Mouse (Mus musculus): Measurements from ENCODE around the gene Ubap1. TPM values are rescaled to one million over a fixed set of nuclear protein-coding genes. Genes with fewer than 3 reads are reported as not detected.
A peak's percentile ranks its signal among the peaks of the same experiment; 100 is the strongest.

Ubap1 gene
- polyA plus RNA-seq (2012; rRNA removed) = 23.1 and 29.2 TPM in 2 replicates

GRCm38 (mm10) chr4:41348584-41349198 is at the start of gene Ubap1:
Ubap1 (plus strand) TSS chr4:41348996.
- Histone ChIP-seq H3K36me3 (ENCODE audit: control insufficient read depth, insufficient read depth, low read length) (no peaks in the 10 kb centered on the region), H3K27me3 (ENCODE audit: control insufficient read depth, insufficient read depth, low read length) (no peaks in the 10 kb centered on the region), H3K4me1 (replicated peaks; ENCODE audit: control insufficient read depth, insufficient read depth, low read length) (no peaks in the 10 kb centered on the region), H3K4me3 (ENCODE audit: control insufficient read depth, insufficient read depth, low read length) (peak within 1 kb of the TSS; percentile 68), H3K27ac (ENCODE audit: control insufficient read depth, insufficient read depth, low read length) (no peak within 1 kb of the TSS)
- TF ChIP-seq POLR2A (IDR thresholded peaks at IDR 0.05; ENCODE audit: control insufficient read depth, extremely low read depth, insufficient read depth, low read length, poor library complexity) (peak; percentile 71; the same call in 1 of the 2 replicates), CTCF (IDR thresholded peaks at IDR 0.05; ENCODE audit: borderline replicate concordance, control insufficient read depth, extremely low read depth, insufficient read depth, low read length, poor library complexity) (peak; percentile 48; the same call in 1 of the 2 replicates)
- WGBS = under 1% methylated on average over 31 of the region's 31 CpGs
- DNase-seq = peak; percentile 88

DNA sequence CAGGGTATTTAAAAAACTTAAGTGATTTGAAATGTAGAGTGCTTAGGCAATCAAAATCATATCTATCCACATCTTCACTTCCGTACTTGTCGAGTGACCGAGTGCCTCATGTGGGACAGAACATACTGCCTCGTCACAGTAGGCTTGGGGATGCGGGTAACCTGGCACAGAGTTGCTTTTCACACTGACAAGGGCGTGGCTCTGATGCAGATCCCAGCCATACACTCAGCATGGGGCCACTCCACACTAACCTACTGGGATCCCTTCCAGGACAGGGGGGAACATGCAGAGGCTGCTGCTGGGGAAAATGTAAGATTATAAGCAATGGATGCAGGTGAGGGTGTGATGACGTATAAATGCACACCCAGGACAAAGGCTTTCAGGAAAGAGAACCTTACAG is 45.1 kb upstream of the Ubap1 start:
- no peak overlapping the region for H3K27ac ChIP-seq (ENCODE audit: control insufficient read depth, insufficient read depth, low read length)
- DNase-seq = no peak
- no peaks in the 10 kb centered on the region for H3K27me3 ChIP-seq (ENCODE audit: control insufficient read depth, insufficient read depth, low read length)
- peaks cover 6% of the 10 kb centered on the region for H3K4me1 ChIP-seq (replicated peaks; ENCODE audit: control insufficient read depth, insufficient read depth, low read length)
- WGBS = 90% methylated on average over 7 of the region's 7 CpGs
- H3K4me3 ChIP-seq (ENCODE audit: control insufficient read depth, insufficient read depth, low read length) = no peak overlapping the region
- peaks cover 50% of the 10 kb centered on the region for H3K36me3 ChIP-seq (ENCODE audit: control insufficient read depth, insufficient read depth, low read length)
- no peak for TF ChIP-seq CTCF (IDR thresholded peaks at IDR 0.05; ENCODE audit: borderline replicate concordance, control insufficient read depth, extremely low read depth, insufficient read depth, low read length, poor library complexity)

- Histone ChIP-seq H3K4me1 (replicated peaks; ENCODE audit: control insufficient read depth, insufficient read depth, low read length) (peaks cover 6% of the 10 kb centered on the region), H3K27ac (ENCODE audit: control insufficient read depth, insufficient read depth, low read length) (no peak overlapping the region), H3K4me3 (ENCODE audit: control insufficient read depth, insufficient read depth, low read length) (no peak overlapping the region), H3K36me3 (ENCODE audit: control insufficient read depth, insufficient read depth, low read length) (peaks cover 49% of the 10 kb centered on the region), H3K27me3 (ENCODE audit: control insufficient read depth, insufficient read depth, low read length) (no peaks in the 10 kb centered on the region)
- 4% methylated on average over 3 of the region's 3 CpGs for WGBS
- TF ChIP-seq CTCF (IDR thresholded peaks at IDR 0.05; ENCODE audit: borderline replicate concordance, control insufficient read depth, extremely low read depth, insufficient read depth, low read length, poor library complexity) (no peak), POLR2A (IDR thresholded peaks at IDR 0.05; ENCODE audit: control insufficient read depth, extremely low read depth, insufficient read depth, low read length, poor library complexity) (no peak)
- DNase-seq = peak; percentile 15
Measured at GRCm38 (mm10) chr4:41304302-41304701, 44.5 kb upstream of the Ubap1 start.

DNA sequence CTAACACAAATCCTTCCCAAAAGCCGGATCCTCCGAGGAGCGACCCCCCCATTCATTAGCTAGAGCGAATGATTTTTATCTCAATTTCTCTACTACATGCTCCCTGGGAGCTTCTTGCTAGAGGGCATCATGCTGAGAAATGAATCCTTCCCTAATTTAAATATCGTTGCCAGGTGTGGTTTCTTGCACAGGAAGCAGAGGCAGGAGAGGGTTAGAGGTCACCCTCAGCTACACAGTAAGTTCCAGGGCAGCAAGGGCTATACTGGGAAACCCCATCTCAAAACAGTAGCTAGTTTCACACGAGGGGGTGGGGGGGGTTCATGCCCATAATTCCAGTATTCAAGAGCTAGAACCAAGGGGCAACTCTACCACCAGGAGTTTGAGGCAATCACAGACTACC is 41.4 kb upstream of the Ubap1 start:
- 62% methylated on average over 6 of the region's 6 CpGs for WGBS
- Histone ChIP-seq H3K4me3 (ENCODE audit: control insufficient read depth, insufficient read depth, low read length) (no peak overlapping the region), H3K27me3 (ENCODE audit: control insufficient read depth, insufficient read depth, low read length) (no peaks in the 10 kb centered on the region), H3K36me3 (ENCODE audit: control insufficient read depth, insufficient read depth, low read length) (peaks cover 24% of the 10 kb centered on the region), H3K27ac (ENCODE audit: control insufficient read depth, insufficient read depth, low read length) (no peak overlapping the region), H3K4me1 (replicated peaks; ENCODE audit: control insufficient read depth, insufficient read depth, low read length) (peaks cover 6% of the 10 kb centered on the region)
- no peak for TF ChIP-seq POLR2A (IDR thresholded peaks at IDR 0.05; ENCODE audit: control insufficient read depth, extremely low read depth, insufficient read depth, low read length, poor library complexity)
- no peak for TF ChIP-seq CTCF (IDR thresholded peaks at IDR 0.05; ENCODE audit: borderline replicate concordance, control insufficient read depth, extremely low read depth, insufficient read depth, low read length, poor library complexity)
- no peak for DNase-seq

- no peak overlapping the region for H3K27ac ChIP-seq (ENCODE audit: control insufficient read depth, insufficient read depth, low read length)
- WGBS = 50% methylated on average over 9 of the region's 9 CpGs
- H3K36me3 ChIP-seq (ENCODE audit: control insufficient read depth, insufficient read depth, low read length) = peaks cover 22% of the 10 kb centered on the region
- no peaks in the 10 kb centered on the region for H3K27me3 ChIP-seq (ENCODE audit: control insufficient read depth, insufficient read depth, low read length)
- DNase-seq = no peak
- H3K4me3 ChIP-seq (ENCODE audit: control insufficient read depth, insufficient read depth, low read length) = no peak overlapping the region
- peaks cover 11% of the 10 kb centered on the region for H3K4me1 ChIP-seq (replicated peaks; ENCODE audit: control insufficient read depth, insufficient read depth, low read length)
- no peak for TF ChIP-seq POLR2A (IDR thresholded peaks at IDR 0.05; ENCODE audit: control insufficient read depth, extremely low read depth, insufficient read depth, low read length, poor library complexity)
- no peak for TF ChIP-seq CTCF (IDR thresholded peaks at IDR 0.05; ENCODE audit: borderline replicate concordance, control insufficient read depth, extremely low read depth, insufficient read depth, low read length, poor library complexity)
Measured at GRCm38 (mm10) chr4:41310567-41311563, 37.9 kb upstream of the Ubap1 start.

- H3K4me1 ChIP-seq (replicated peaks; ENCODE audit: control insufficient read depth, insufficient read depth, low read length) = peaks cover 11% of the 10 kb centered on the region
Measured at GRCm38 (mm10) chr4:41313722-41314121, 35.1 kb upstream of the Ubap1 start.

More at GRCm38 (mm10) chr4:41313722-41314121, 35.1 kb upstream of the Ubap1 start:
- no peak overlapping the region; the same call in 1 of the 2 replicates for H3K27ac ChIP-seq (ENCODE audit: control insufficient read depth, insufficient read depth, low read length)
- H3K36me3 ChIP-seq (ENCODE audit: control insufficient read depth, insufficient read depth, low read length) = peaks cover 11% of the 10 kb centered on the region
- peak overlapping the region; percentile 85 for H3K4me3 ChIP-seq (ENCODE audit: control insufficient read depth, insufficient read depth, low read length)
- WGBS = 23% methylated on average over 14 of the region's 14 CpGs
- TF ChIP-seq POLR2A (IDR thresholded peaks at IDR 0.05; ENCODE audit: control insufficient read depth, extremely low read depth, insufficient read depth, low read length, poor library complexity) (no peak), CTCF (IDR thresholded peaks at IDR 0.05; ENCODE audit: borderline replicate concordance, control insufficient read depth, extremely low read depth, insufficient read depth, low read length, poor library complexity) (no peak)
- peak; percentile 11 for DNase-seq
- H3K27me3 ChIP-seq (ENCODE audit: control insufficient read depth, insufficient read depth, low read length) = no peaks in the 10 kb centered on the region
